Mouse (Mus musculus) liver, postnatal 0 days (tissue): ENCODE data around the gene Dtd1.

Experiments used
- CTCF ChIP-seq: sonication (generic); IDR thresholded peaks from 2 replicates; pipeline ENCODE4 v1.5.1; 2016; ENCODE audit warnings: antibody characterized with exemption, low read depth
- EP300 ChIP-seq: IDR thresholded peaks from 2 replicates; pipeline ENCODE4 v1.6.1; 2016; ENCODE audit warnings: antibody characterized with exemption, low read depth, mild to moderate bottlenecking

GRCm38 (mm10) chr2:144715211-144715768, 115.6 kb downstream of the Dtd1 start:
- TF ChIP-seq CTCF = no peak
- no peak for TF ChIP-seq EP300
